Mouse (Mus musculus) liver, adult 2 months (tissue): ENCODE measurements around the gene Colgalt2. TPM values are rescaled to one million over a fixed set of nuclear protein-coding genes. Genes with fewer than 3 reads are reported as not detected.

ENCODE experiments used
- DNase-seq: peaks from one replicate; pipeline ENCODE4 v3.0.0-alpha.2; 2011; ENCODE audit warnings: low read depth, low spot score; ENCODE audit errors: extremely low read depth
- H3K27ac ChIP-seq: fragments of 200-500 bp; replicated peaks from 2 replicates; pipeline ENCODE4 v1.5.1; 2012; ENCODE audit warnings: low read depth, mild to moderate bottlenecking, control low read depth, inconsistent platforms, low read length; ENCODE audit not compliant: insufficient read depth
- H3K27me3 ChIP-seq: fragments of 200-500 bp; 2 replicates; pipeline ENCODE4 v1.6.1; 2012; ENCODE audit warnings: mild to moderate bottlenecking, moderate library complexity, low read length, inconsistent platforms; ENCODE audit not compliant: control insufficient read depth, insufficient read depth
- H3K36me3 ChIP-seq: fragments of 200-500 bp; 2 replicates; pipeline ENCODE4 v1.6.1; 2012; ENCODE audit warnings: low read length, inconsistent platforms; ENCODE audit not compliant: control insufficient read depth, insufficient read depth
- H3K4me1 ChIP-seq: fragments of 200-500 bp; 2 replicates; pipeline ENCODE4 v1.6.1; 2011; ENCODE audit warnings: low read length; ENCODE audit not compliant: control insufficient read depth, insufficient read depth
- H3K4me3 ChIP-seq: fragments of 200-500 bp; 2 replicates; pipeline ENCODE4 v1.5.1; 2011; ENCODE audit warnings: low read depth, mild to moderate bottlenecking, control low read depth, low read length, moderate library complexity; ENCODE audit not compliant: insufficient read depth
- H3K79me2 ChIP-seq: fragments of 200-500 bp; 2 replicates; pipeline ENCODE4 v1.6.1; 2012; ENCODE audit warnings: inconsistent platforms, mild to moderate bottlenecking, low read length, moderate library complexity; ENCODE audit not compliant: control insufficient read depth, insufficient read depth
- H3K9ac ChIP-seq: fragments of 200-500 bp; 2 replicates; pipeline ENCODE4 v1.6.1; 2012; ENCODE audit warnings: low read depth, mild to moderate bottlenecking, control low read depth, inconsistent platforms, low read length
- CTCF ChIP-seq: fragments of 200-500 bp; IDR thresholded peaks from 2 replicates; pipeline ENCODE4 v1.5.1; 2011; ENCODE audit warnings: low read depth, low read length, control low read depth
- POLR2A ChIP-seq: fragments of 200-500 bp; IDR thresholded peaks from 2 replicates; pipeline ENCODE4 v1.6.1; 2011; ENCODE audit warnings: low read length, control low read depth; ENCODE audit not compliant: insufficient read depth; ENCODE audit errors: extremely low read depth
- WGBS: fragments of 180-500 bp; shearing (Covaris S2); methylation state at CpG from one replicate; pipeline ENCODE4 v1.1.7; 2018; 5-methylcytosine and 5-hydroxymethylcytosine counted together
- polyA plus RNA-seq: library from polyadenylated mRNA; depleted of rRNA; stranded (reverse); fragments of >200 nt; gene quantifications from 2 replicates; pipeline ENCODE4 v1.2.3, GENCODE M21; 2012
- total RNA-seq: library from RNA; depleted of rRNA; stranded (reverse); fragments of >200 nt; gene quantifications from 2 replicates; pipeline ENCODE4 v1.2.3, GENCODE M21; 2014

Colgalt2 gene
- total and polyA plus RNA-seq, 2 experiments = 0.35 to 1.6 TPM

- no peak for DNase-seq
- Histone ChIP-seq H3K4me1 (peaks cover 4% of the 10 kb centered on the region; the same call in 1 of the 2 replicates), H3K9ac (no peak overlapping the region), H3K27ac (no peak overlapping the region), H3K4me3 (no peak overlapping the region), H3K36me3 (peaks cover 1% of the 10 kb centered on the region; the same call in 1 of the 2 replicates), H3K27me3 (no peaks in the 10 kb centered on the region), H3K79me2 (no peaks in the 10 kb centered on the region)
- 80% methylated on average over 22 of the region's 22 CpGs for WGBS
- no peak for TF ChIP-seq CTCF
Measured at GRCm38 (mm10) chr1:152524098-152524892, 124.7 kb downstream of the Colgalt2 start.

GRCm38 (mm10) chr1:152524987-152525648 lies 125.5 kb downstream of the Colgalt2 start:
- H3K27me3 ChIP-seq = no peaks in the 10 kb centered on the region
- peak; percentile 65 for DNase-seq
- H3K9ac ChIP-seq = no peak overlapping the region
- TF ChIP-seq CTCF (peak; percentile 65), POLR2A (no peak)
- no peak overlapping the region for H3K4me3 ChIP-seq
- H3K79me2 ChIP-seq = no peaks in the 10 kb centered on the region
- H3K36me3 ChIP-seq = no peaks in the 10 kb centered on the region; the same call in 1 of the 2 replicates
- peaks cover 4% of the 10 kb centered on the region; the same call in 1 of the 2 replicates for H3K4me1 ChIP-seq
- WGBS = 25% methylated on average over 6 of the region's 6 CpGs
- no peak overlapping the region for H3K27ac ChIP-seq

GRCm38 (mm10) chr1:152526154-152526553 lies 126.5 kb downstream of the Colgalt2 start:
- WGBS = 78% methylated on average over 9 of the region's 9 CpGs
- H3K79me2 ChIP-seq = no peaks in the 10 kb centered on the region
- no peaks in the 10 kb centered on the region for H3K27me3 ChIP-seq
- no peak overlapping the region for H3K9ac ChIP-seq
- peaks cover 3% of the 10 kb centered on the region; the same call in 1 of the 2 replicates for H3K36me3 ChIP-seq
- no peak for DNase-seq
- no peak overlapping the region for H3K27ac ChIP-seq
- H3K4me3 ChIP-seq = no peak overlapping the region
- TF ChIP-seq CTCF = no peak
- no peak for TF ChIP-seq POLR2A
- H3K4me1 ChIP-seq = peaks cover 4% of the 10 kb centered on the region; the same call in 1 of the 2 replicates

- H3K9ac ChIP-seq = no peak overlapping the region
- no peak for DNase-seq
- no peaks in the 10 kb centered on the region for H3K27me3 ChIP-seq
- no peaks in the 10 kb centered on the region for H3K79me2 ChIP-seq
- 87% methylated on average over 6 of the region's 6 CpGs for WGBS
- no peak overlapping the region for H3K4me3 ChIP-seq
- H3K36me3 ChIP-seq = peaks cover 3% of the 10 kb centered on the region; the same call in 1 of the 2 replicates
- no peak overlapping the region for H3K27ac ChIP-seq
- TF ChIP-seq CTCF (no peak), POLR2A (no peak)
- H3K4me1 ChIP-seq = peaks cover 4% of the 10 kb centered on the region; the same call in 1 of the 2 replicates
Measured at GRCm38 (mm10) chr1:152528214-152528613, 128.6 kb downstream of the Colgalt2 start.

- peaks cover 4% of the 10 kb centered on the region; the same call in 1 of the 2 replicates for H3K4me1 ChIP-seq
- no peak overlapping the region for H3K4me3 ChIP-seq
- peak; percentile 59 for DNase-seq
- H3K27ac ChIP-seq = no peak overlapping the region
- H3K27me3 ChIP-seq = no peaks in the 10 kb centered on the region
- TF ChIP-seq CTCF = no peak
- no peak for TF ChIP-seq POLR2A
- WGBS = 46% methylated on average over 3 of the region's 3 CpGs
- no peak overlapping the region for H3K9ac ChIP-seq
- no peaks in the 10 kb centered on the region for H3K79me2 ChIP-seq
- peaks cover 3% of the 10 kb centered on the region; the same call in 1 of the 2 replicates for H3K36me3 ChIP-seq
Measured at GRCm38 (mm10) chr1:152528778-152529177, 129.1 kb downstream of the Colgalt2 start.

- Histone ChIP-seq H3K36me3 (peaks cover 5% of the 10 kb centered on the region), H3K4me1 (peaks cover 1% of the 10 kb centered on the region; the same call in 1 of the 2 replicates), H3K27ac (0 out of 2 replicates have a peak overlapping the region, but pooled peaks have one; percentile 5), H3K79me2 (no peaks in the 10 kb centered on the region), H3K4me3 (no peak overlapping the region), H3K9ac (no peak overlapping the region), H3K27me3 (no peaks in the 10 kb centered on the region)
- TF ChIP-seq CTCF (peak; percentile 5; the same call in 1 of the 2 replicates), POLR2A (no peak)
- WGBS = 68% methylated on average over 15 of the region's 15 CpGs
- no peak for DNase-seq
Measured at GRCm38 (mm10) chr1:152531498-152531897, 131.9 kb downstream of the Colgalt2 start.
